Mouse (Mus musculus) lung, embryonic 14.5 days (tissue): ENCODE measurements around the gene Hormad2. TPM values are rescaled to one million over a fixed set of nuclear protein-coding genes. Genes with fewer than 3 reads are reported as not detected.

Experiments
- ATAC-seq: fragments of 200-750 bp; cut with Nextera tagmentation; 2 replicates; pipeline ENCODE4 v1.8.0; 2017; ENCODE audit warnings: mild to moderate bottlenecking, moderate TSS enrichment, moderate library complexity; ENCODE audit not compliant: insufficient read depth
- DNase-seq: peaks from one replicate; pipeline ENCODE4 v3.0.0-alpha.2; 2015
- H3K27ac ChIP-seq: fragments of 300-500 bp; sonication (generic); 2 replicates; pipeline ENCODE4 v1.5.1; 2014; ENCODE audit warnings: low read depth, mild to moderate bottlenecking, moderate library complexity
- H3K27me3 ChIP-seq: fragments of 300-500 bp; sonication (generic); 2 replicates; pipeline ENCODE4 v1.6.1; 2014; ENCODE audit warnings: low read length, control low read depth; ENCODE audit not compliant: insufficient read depth
- H3K36me3 ChIP-seq: fragments of 300-500 bp; sonication (generic); 2 replicates; pipeline ENCODE4 v1.6.1; 2014; ENCODE audit warnings: control low read depth; ENCODE audit not compliant: insufficient read depth
- H3K4me1 ChIP-seq: fragments of 300-500 bp; sonication (generic); 2 replicates; pipeline ENCODE4 v1.6.1; 2014; ENCODE audit warnings: antibody characterized with exemption, control low read depth; ENCODE audit not compliant: insufficient read depth
- H3K4me2 ChIP-seq: fragments of 300-500 bp; sonication (generic); 2 replicates; pipeline ENCODE4 v1.6.1; 2014; ENCODE audit warnings: mild to moderate bottlenecking
- H3K4me3 ChIP-seq: fragments of 300-500 bp; sonication (generic); 2 replicates; pipeline ENCODE4 v1.5.1; 2014; ENCODE audit warnings: low read depth, low read length
- H3K9ac ChIP-seq: fragments of 300-500 bp; sonication (generic); 2 replicates; pipeline ENCODE4 v1.6.1; 2014
- H3K9me3 ChIP-seq: fragments of 300-500 bp; sonication (generic); 2 replicates; pipeline ENCODE4 v1.6.1; 2016; ENCODE audit warnings: low read depth, low read length, control low read depth
- CTCF ChIP-seq: IDR thresholded peaks from 2 replicates; pipeline ENCODE4 v1.5.1; 2016; ENCODE audit warnings: antibody characterized with exemption, low read depth
- WGBS: fragments of 180-500 bp; shearing (Covaris S2); extraction: QIAGEN DNeasy Blood & Tissue Kit; methylation state at CpG from one replicate; pipeline ENCODE4 v1.1.7; 2014; 5-methylcytosine and 5-hydroxymethylcytosine counted together
- polyA plus RNA-seq: library from polyadenylated mRNA; unstranded; fragments of >200 nt; fragmentation: Nextera tagmentation; extraction: Ambion mirVana; gene quantifications from 2 replicates; pipeline ENCODE4 v1.2.1, GENCODE M21; 2014

Hormad2 gene
- polyA plus RNA-seq, 1 experiment from 2014 or later, result 0.09 TPM

DNA sequence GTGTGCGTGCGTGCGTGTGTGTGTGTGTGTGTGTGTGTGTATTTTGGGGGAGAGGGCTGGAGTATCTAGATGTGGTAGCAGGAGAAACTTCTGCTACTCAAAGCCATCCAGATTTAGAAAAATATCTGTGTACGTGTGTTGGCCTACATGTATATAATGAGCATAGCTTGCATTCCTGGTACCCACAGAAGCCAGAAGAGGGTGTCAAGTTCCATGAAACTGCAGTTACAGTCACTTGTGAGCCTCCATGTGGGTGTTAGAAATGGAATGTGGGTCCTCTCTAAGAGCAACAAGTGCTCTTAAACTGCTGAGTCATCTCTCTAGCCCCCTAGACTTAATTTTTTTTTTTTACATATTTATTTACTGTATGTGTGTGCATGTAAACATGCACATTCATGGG lies 130.6 kb downstream of the Hormad2 start:
- DNase-seq (no peak), ATAC-seq (no peak)
- Histone ChIP-seq H3K9ac (no peak overlapping the region), H3K9me3 (no peaks in the 10 kb centered on the region), H3K27me3 (peaks cover 6% of the 10 kb centered on the region; the same call in 1 of the 2 replicates), H3K4me1 (peaks cover 12% of the 10 kb centered on the region; the same call in 1 of the 2 replicates), H3K27ac (no peak overlapping the region), H3K36me3 (no peaks in the 10 kb centered on the region), H3K4me2 (no peak overlapping the region), H3K4me3 (no peak overlapping the region)
- 0 out of 2 replicates have a peak, but pooled peaks have one; percentile 7 for TF ChIP-seq CTCF
- WGBS, result 72% methylated on average over 4 of the region's 4 CpGs

- H3K27me3 ChIP-seq, result peaks cover 6% of the 10 kb centered on the region; the same call in 1 of the 2 replicates
- H3K27ac ChIP-seq, result no peak overlapping the region
- H3K36me3 ChIP-seq, result no peaks in the 10 kb centered on the region
- H3K9me3 ChIP-seq, result no peaks in the 10 kb centered on the region
- WGBS, result 72% methylated on average over 4 of the region's 4 CpGs
- no peak for ATAC-seq
- no peak for TF ChIP-seq CTCF
- no peak overlapping the region for H3K4me3 ChIP-seq
- DNase-seq, result no peak
- no peak overlapping the region for H3K4me2 ChIP-seq
- peaks cover 12% of the 10 kb centered on the region; the same call in 1 of the 2 replicates for H3K4me1 ChIP-seq
- H3K9ac ChIP-seq, result no peak overlapping the region
Observed at GRCm38 (mm10) chr11:4309613-4310012, 131.3 kb downstream of the Hormad2 start.

GRCm38 (mm10) chr11:4308514-4309450 lies 132.1 kb downstream of the Hormad2 start:
- 23% methylated on average over 25 of the region's 25 CpGs for WGBS
- Histone ChIP-seq H3K4me2 (peak overlapping the region; percentile 47), H3K9ac (no peak overlapping the region), H3K9me3 (no peaks in the 10 kb centered on the region), H3K27me3 (peaks cover 6% of the 10 kb centered on the region; the same call in 1 of the 2 replicates), H3K4me1 (peaks cover 12% of the 10 kb centered on the region; the same call in 1 of the 2 replicates), H3K36me3 (no peaks in the 10 kb centered on the region), H3K4me3 (no peak overlapping the region), H3K27ac (peak overlapping the region; percentile 79)
- TF ChIP-seq CTCF, result no peak
- peak; percentile 87 for ATAC-seq
- DNase-seq, result peak; percentile 81

GRCm38 (mm10) chr11:4308060-4308513 lies 132.8 kb downstream of the Hormad2 start:
- 7% methylated on average over 6 of the region's 6 CpGs for WGBS
- peaks cover 6% of the 10 kb centered on the region; the same call in 1 of the 2 replicates for H3K27me3 ChIP-seq
- H3K4me1 ChIP-seq, result peaks cover 12% of the 10 kb centered on the region; the same call in 1 of the 2 replicates
- no peak overlapping the region for H3K4me3 ChIP-seq
- no peak for TF ChIP-seq CTCF
- H3K27ac ChIP-seq, result peak overlapping the region; percentile 79; the same call in 1 of the 2 replicates
- H3K36me3 ChIP-seq, result no peaks in the 10 kb centered on the region
- no peaks in the 10 kb centered on the region for H3K9me3 ChIP-seq
- ATAC-seq (peak; percentile 22; the same call in 1 of the 2 replicates), DNase-seq (peak; percentile 67)
- H3K4me2 ChIP-seq, result peak overlapping the region; percentile 47
- H3K9ac ChIP-seq, result no peak overlapping the region

DNA sequence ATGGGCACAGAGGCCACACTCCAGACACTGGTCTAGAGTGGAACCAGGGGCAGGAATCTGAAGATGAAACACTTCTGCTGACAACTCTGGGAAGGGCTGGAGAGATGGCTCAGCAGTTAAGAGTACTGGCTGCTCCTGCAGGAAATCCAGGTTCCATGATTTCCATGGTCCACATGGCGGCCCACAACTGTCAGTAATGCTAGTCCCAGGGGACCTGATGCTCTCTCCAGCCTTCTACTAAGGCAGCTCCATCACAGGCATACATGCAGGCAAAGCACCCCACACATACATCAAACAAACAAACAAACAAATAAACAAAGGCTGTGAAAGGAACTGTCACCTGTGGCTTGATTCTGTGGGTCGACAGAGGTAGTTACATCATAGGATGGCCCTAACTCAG lies 134.8 kb downstream of the Hormad2 start:
- no peak overlapping the region for H3K4me3 ChIP-seq
- H3K4me1 ChIP-seq, result peaks cover 20% of the 10 kb centered on the region
- WGBS, result 45% methylated on average over 2 of the region's 2 CpGs
- H3K27me3 ChIP-seq, result no peaks in the 10 kb centered on the region
- no peak overlapping the region for H3K9ac ChIP-seq
- H3K36me3 ChIP-seq, result no peaks in the 10 kb centered on the region
- no peak for TF ChIP-seq CTCF
- H3K9me3 ChIP-seq, result no peaks in the 10 kb centered on the region
- ATAC-seq (no peak), DNase-seq (no peak)
- H3K4me2 ChIP-seq, result no peak overlapping the region
- H3K27ac ChIP-seq, result no peak overlapping the region

DNA sequence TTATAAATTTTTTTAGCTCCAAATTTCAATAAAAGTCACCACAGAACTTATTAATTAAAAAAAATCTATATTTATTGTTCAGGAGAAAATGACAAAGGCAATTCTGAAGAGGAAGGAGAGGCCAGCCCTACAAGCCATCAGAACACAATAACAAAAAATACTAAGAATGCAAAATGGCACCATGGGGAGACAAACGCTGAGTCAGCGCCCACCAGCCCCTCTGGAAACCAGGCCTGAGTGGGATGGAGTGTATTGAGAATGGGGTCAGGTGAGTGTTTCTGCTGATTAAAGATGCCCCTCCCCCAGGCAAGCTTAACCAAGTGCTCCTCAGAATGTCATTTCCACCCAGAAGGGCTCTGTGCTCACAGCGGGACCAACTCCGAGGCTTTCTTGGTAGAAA lies 135.8 kb downstream of the Hormad2 start:
- Histone ChIP-seq H3K4me3 (no peak overlapping the region), H3K27me3 (no peaks in the 10 kb centered on the region), H3K4me2 (no peak overlapping the region), H3K9ac (no peak overlapping the region), H3K4me1 (peaks cover 15% of the 10 kb centered on the region), H3K9me3 (no peaks in the 10 kb centered on the region), H3K36me3 (no peaks in the 10 kb centered on the region), H3K27ac (no peak overlapping the region)
- WGBS, result 84% methylated on average over 4 of the region's 4 CpGs
- no peak for DNase-seq
- ATAC-seq, result no peak
- no peak for TF ChIP-seq CTCF

DNA sequence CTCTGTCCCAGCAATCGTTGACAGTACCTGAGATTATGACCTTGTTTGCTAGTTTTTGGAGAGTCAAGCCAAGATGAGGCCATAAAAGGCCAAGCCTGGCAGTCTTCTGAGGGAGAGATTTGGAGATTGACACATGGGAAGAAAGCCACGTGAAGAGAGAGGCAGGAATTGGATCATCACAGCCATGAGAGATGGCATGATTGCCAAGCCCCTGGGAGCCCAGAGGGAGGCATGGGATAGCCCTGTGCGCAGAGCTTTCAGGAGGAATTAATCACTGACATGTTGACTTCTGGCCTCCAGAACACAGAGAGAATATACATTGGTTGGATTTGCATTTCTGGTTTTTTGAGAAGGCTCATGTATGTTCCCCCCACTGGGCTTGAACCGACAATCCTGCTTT lies 136.7 kb downstream of the Hormad2 start:
- H3K4me1 ChIP-seq, result peaks cover 17% of the 10 kb centered on the region
- TF ChIP-seq CTCF, result no peak
- WGBS, result 70% methylated on average over 4 of the region's 4 CpGs

More for the DNA sequence above, 136.7 kb downstream of the Hormad2 start:
- Histone ChIP-seq H3K9me3 (no peaks in the 10 kb centered on the region), H3K27ac (no peak overlapping the region), H3K9ac (no peak overlapping the region), H3K4me3 (no peak overlapping the region), H3K27me3 (no peaks in the 10 kb centered on the region), H3K4me2 (no peak overlapping the region), H3K36me3 (no peaks in the 10 kb centered on the region)
- DNase-seq (no peak), ATAC-seq (no peak)
